8 mouse cellular contexts compared by ENCODE assay signal in genomic region chr4:111414399-111414798, GRCm38 (mm10). TPM values are rescaled to one million over a fixed set of nuclear protein-coding genes. Genes with fewer than 3 reads are reported as not detected.
DNase-seq lines count a peak whose midpoint lies in the region; ATAC-seq and TF ChIP-seq lines count a peak whose summit lies in the region.

No protein-coding gene starts in this region.

- TF ChIP-seq EP300 in ES-Bruce4 (IDR thresholded peaks at IDR 0.05; ENCODE audit: insufficient read depth, low read depth, low read length) = no peak
- TF ChIP-seq EP300 in lung, postnatal 0 days (IDR thresholded peaks at IDR 0.05) = no peak

- peak; percentile 35 for ATAC-seq in forebrain, embryonic 14.5 days
- peak; percentile 61 for ATAC-seq in hindbrain, embryonic 16.5 days
- ATAC-seq in lung, postnatal 0 days = peak; percentile 32

- H3K27ac ChIP-seq in ES-Bruce4 (ENCODE audit: insufficient read depth, low read length) = peak overlapping the region; percentile 25; the same call in 1 of the 2 replicates
- peak overlapping the region; percentile 89; the same call in 1 of the 2 replicates for H3K27ac ChIP-seq in forebrain, embryonic 14.5 days (ENCODE audit: low read depth, low read length)
- H3K27ac ChIP-seq in hindbrain, embryonic 16.5 days (ENCODE audit: low read depth, low read length) = peak overlapping the region; percentile 91
- peak overlapping the region; percentile 8; the same call in 1 of the 2 replicates for H3K27ac ChIP-seq in lung, postnatal 0 days (ENCODE audit: low read length)

- peak overlapping the region; percentile 76 for H3K4me3 ChIP-seq in ES-Bruce4 (ENCODE audit: low read depth, low read length)
- peak overlapping the region; percentile 81 for H3K4me3 ChIP-seq in forebrain, embryonic 14.5 days (ENCODE audit: low read depth, low read length)
- H3K4me3 ChIP-seq in hindbrain, embryonic 16.5 days (ENCODE audit: low read length) = peak overlapping the region; percentile 69
- H3K4me3 ChIP-seq in lung, postnatal 0 days (ENCODE audit: low read depth, low read length) = peak overlapping the region; percentile 76

- H3K27me3 ChIP-seq in ES-Bruce4 (ENCODE audit: control insufficient read depth, insufficient read depth, low read length, poor library complexity, severe bottlenecking) = no peaks in the 10 kb centered on the region
- no peaks in the 10 kb centered on the region for H3K27me3 ChIP-seq in forebrain, embryonic 14.5 days (replicated peaks; ENCODE audit: control insufficient read depth, insufficient read depth, low read length)
- no peaks in the 10 kb centered on the region for H3K27me3 ChIP-seq in hindbrain, embryonic 16.5 days (replicated peaks; ENCODE audit: control insufficient read depth, insufficient read depth, low read length)
- H3K27me3 ChIP-seq in lung, postnatal 0 days (replicated peaks; ENCODE audit: insufficient read depth, low read length) = no peaks in the 10 kb centered on the region

- TF ChIP-seq POLR2A in ES-Bruce4 (IDR thresholded peaks at IDR 0.05; ENCODE audit: insufficient read depth, low read length) = no peak

- peak overlapping the region; percentile 75 for H3K9ac ChIP-seq in ES-Bruce4 (ENCODE audit: low read depth, poor library complexity, severe bottlenecking)
- peak overlapping the region; percentile 99 for H3K9ac ChIP-seq in forebrain, embryonic 14.5 days (ENCODE audit: low read length)
- H3K9ac ChIP-seq in hindbrain, embryonic 16.5 days (ENCODE audit: low read depth, low read length) = peak overlapping the region; percentile 99
- peak overlapping the region; percentile 81 for H3K9ac ChIP-seq in lung, postnatal 0 days (replicated peaks; ENCODE audit: low read depth)

- peaks cover 2% of the 10 kb centered on the region for H3K4me1 ChIP-seq in ES-Bruce4 (ENCODE audit: control insufficient read depth, insufficient read depth, low read length)
- H3K4me1 ChIP-seq in forebrain, embryonic 14.5 days (ENCODE audit: control insufficient read depth, insufficient read depth, low read length) = peaks cover 13% of the 10 kb centered on the region
- H3K4me1 ChIP-seq in hindbrain, embryonic 16.5 days (ENCODE audit: control insufficient read depth, insufficient read depth, low read depth, low read length) = peaks cover 21% of the 10 kb centered on the region
- H3K4me1 ChIP-seq in lung, postnatal 0 days (ENCODE audit: insufficient read depth, low read depth, low read length) = no peaks in the 10 kb centered on the region

- 0% methylated on average over 6 of the region's 6 CpGs for WGBS in forebrain, embryonic 14.5 days
- 1% methylated on average over 6 of the region's 6 CpGs for WGBS in hindbrain, embryonic 16.5 days
- 1% methylated on average over 6 of the region's 6 CpGs for WGBS in lung, postnatal 0 days

- H3K36me3 ChIP-seq in ES-Bruce4 (ENCODE audit: control insufficient read depth, insufficient read depth, low read length, poor library complexity, severe bottlenecking) = no peaks in the 10 kb centered on the region; the same call in 1 of the 2 replicates
- H3K36me3 ChIP-seq in forebrain, embryonic 14.5 days (ENCODE audit: control insufficient read depth, insufficient read depth, low read length) = 0 out of 2 replicates have a peak, but pooled peaks cover 4% of the 10 kb centered on the region
- H3K36me3 ChIP-seq in hindbrain, embryonic 16.5 days (ENCODE audit: control insufficient read depth, insufficient read depth, low read length) = no peaks in the 10 kb centered on the region
- H3K36me3 ChIP-seq in lung, postnatal 0 days (ENCODE audit: insufficient read depth, low read length) = no peaks in the 10 kb centered on the region

- H3K4me2 ChIP-seq in forebrain, embryonic 14.5 days (ENCODE audit: low read length) = peak overlapping the region; percentile 77
- H3K4me2 ChIP-seq in hindbrain, embryonic 16.5 days (ENCODE audit: low read length) = peak overlapping the region; percentile 90
- H3K4me2 ChIP-seq in lung, postnatal 0 days (replicated peaks; ENCODE audit: low read depth, low read length) = peak overlapping the region; percentile 74

- no peak for TF ChIP-seq CTCF in ES-Bruce4 (IDR thresholded peaks at IDR 0.05; ENCODE audit: low read depth, low read length)
- no peak for TF ChIP-seq CTCF in lung, postnatal 0 days (IDR thresholded peaks at IDR 0.05)

- no peaks in the 10 kb centered on the region for H3K9me3 ChIP-seq in ES-Bruce4 (replicated peaks; ENCODE audit: control insufficient read depth, insufficient read depth, low read length, poor library complexity, severe bottlenecking)
- H3K9me3 ChIP-seq in forebrain, embryonic 14.5 days (replicated peaks; ENCODE audit: control insufficient read depth, low read length) = no peaks in the 10 kb centered on the region
- no peaks in the 10 kb centered on the region for H3K9me3 ChIP-seq in hindbrain, embryonic 16.5 days (ENCODE audit: control insufficient read depth, low read length)
- H3K9me3 ChIP-seq in lung, postnatal 0 days (ENCODE audit: low read length) = no peaks in the 10 kb centered on the region

- DNase-seq in embryo, embryonic 10 days (ENCODE audit: low spot score) = peak; percentile 29
- DNase-seq in embryo, embryonic 10.5 days (ENCODE audit: low spot score) = no peak
- DNase-seq in forebrain, embryonic 14.5 days (ENCODE audit: low spot score) = no peak
- no peak for DNase-seq in lung, postnatal 0 days (ENCODE audit: low spot score)
- DNase-seq in retina, embryonic 14.5 days (ENCODE audit: low spot score) = no peak
- no peak for DNase-seq in testis, postnatal 14 days (ENCODE audit: low spot score)

RNA-seq across cellular contexts. Expression of gene Bend5, which starts 0.4 kb away (rescaled TPM):
- 2.7 and 4.0 TPM in 2 replicates for polyA plus RNA-seq in ES-Bruce4 (2011; ENCODE audit: insufficient read depth, insufficient read length, low read depth, missing spikeins)
- polyA plus RNA-seq in forebrain, embryonic 14.5 days (2014; fragmentation: Nextera tagmentation; extraction: Ambion mirVana) = 66.4 and 69.2 TPM in 2 replicates
- polyA plus RNA-seq in hindbrain, embryonic 16.5 days (2015; fragmentation: Nextera tagmentation; extraction: Ambion mirVana) = 44.9 and 49.8 TPM in 2 replicates
- 13.3 and 14.0 TPM in 2 replicates for polyA plus RNA-seq in lung, postnatal 0 days (2015; fragmentation: Nextera tagmentation; extraction: Ambion mirVana)

Comparison
In these comparisons a context has a peak if more than half of its experiments do, and no peak if none do; other contexts are left out.
1. H3K27ac ChIP-seq: peak in every context shown above with its lines; median percentile 91 in hindbrain, embryonic 16.5 days; 89 in forebrain, embryonic 14.5 days; 25 in ES-Bruce4; 8 in lung, postnatal 0 days.